21 mouse cellular contexts compared by ENCODE assay signal in the genomic region with DNA sequence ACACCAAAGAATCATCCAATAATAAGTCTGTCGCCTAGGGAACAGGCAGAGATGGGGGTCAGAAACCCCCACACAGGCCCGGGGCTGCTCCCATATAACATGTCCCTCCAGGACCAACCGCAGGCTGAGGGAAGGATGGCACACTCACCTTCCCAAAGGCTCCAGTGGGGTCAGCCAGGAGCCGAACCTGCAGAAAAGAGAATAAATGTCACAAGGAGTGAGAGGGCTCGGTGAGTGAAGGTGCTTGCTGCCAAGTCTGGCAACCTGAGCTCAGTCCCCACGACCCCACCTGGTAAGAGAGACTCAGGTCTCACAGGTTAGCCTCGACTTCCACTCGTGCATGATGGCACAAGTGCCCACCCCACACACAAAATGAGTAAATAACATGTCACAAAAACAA. TPM values are rescaled to one million over a fixed set of nuclear protein-coding genes. Genes with fewer than 3 reads are reported as not detected.
DNase-seq lines count a peak whose midpoint lies in the region; ATAC-seq and TF ChIP-seq lines count a peak whose summit lies in the region.
"Had no signal": no experiment of that assay in that cellular context is flagged by ENCODE, and none has a peak within 500 bp of the region (broad histone marks: within the 10 kb centered on the region; RNA-seq: fewer than 3 reads in every experiment).

No protein-coding gene starts in this region.

- 93% methylated on average over 8 of the region's 8 CpGs for WGBS in embryonic facial prominence, embryonic 13.5 days
- 93% methylated on average over 8 of the region's 8 CpGs for WGBS in embryonic facial prominence, embryonic 10.5 days
- 87% methylated on average over 8 of the region's 8 CpGs for WGBS in kidney, embryonic 15.5 days
- 89% methylated on average over 8 of the region's 8 CpGs for WGBS in lung, postnatal 0 days
- WGBS in neural tube, embryonic 15.5 days: 92% methylated on average over 8 of the region's 8 CpGs

- H3K4me3 ChIP-seq in embryonic facial prominence, embryonic 13.5 days: no peak overlapping the region
- no peak overlapping the region for H3K4me3 ChIP-seq in embryonic facial prominence, embryonic 10.5 days
- no peak overlapping the region for H3K4me3 ChIP-seq in kidney, embryonic 15.5 days (replicated peaks)
- no peak overlapping the region for H3K4me3 ChIP-seq in lung, postnatal 0 days (ENCODE audit: low read depth, low read length)
- H3K4me3 ChIP-seq in neural tube, embryonic 15.5 days (replicated peaks): no peak overlapping the region
- H3K4me3 ChIP-seq: heart, embryonic 15.5 days had no signal

- H3K9ac ChIP-seq in embryonic facial prominence, embryonic 13.5 days: peak overlapping the region; percentile 78; the same call in 1 of the 2 replicates
- H3K9ac ChIP-seq in kidney, embryonic 15.5 days: no peak overlapping the region
- H3K9ac ChIP-seq in lung, postnatal 0 days (replicated peaks; ENCODE audit: low read depth): no peak overlapping the region; the same call in 1 of the 2 replicates
- H3K9ac ChIP-seq in neural tube, embryonic 15.5 days (replicated peaks): no peak overlapping the region
- H3K9ac ChIP-seq: heart, embryonic 15.5 days had no signal

- TF ChIP-seq EP300 in lung, postnatal 0 days (IDR thresholded peaks at IDR 0.05): no peak

- H3K27me3 ChIP-seq in embryonic facial prominence, embryonic 13.5 days: no peaks in the 10 kb centered on the region
- H3K27me3 ChIP-seq in embryonic facial prominence, embryonic 10.5 days (replicated peaks; ENCODE audit: low read depth, poor library complexity, severe bottlenecking): no peaks in the 10 kb centered on the region
- H3K27me3 ChIP-seq in kidney, embryonic 15.5 days: no peaks in the 10 kb centered on the region
- no peaks in the 10 kb centered on the region for H3K27me3 ChIP-seq in lung, postnatal 0 days (replicated peaks; ENCODE audit: insufficient read depth, low read length)
- no peaks in the 10 kb centered on the region for H3K27me3 ChIP-seq in neural tube, embryonic 15.5 days (replicated peaks)
- H3K27me3 ChIP-seq: CH12.LX; heart, embryonic 15.5 days had no signal

- H3K4me1 ChIP-seq in embryonic facial prominence, embryonic 13.5 days: peaks cover 28% of the 10 kb centered on the region
- H3K4me1 ChIP-seq in embryonic facial prominence, embryonic 10.5 days: peaks cover 36% of the 10 kb centered on the region
- peaks cover 34% of the 10 kb centered on the region for H3K4me1 ChIP-seq in kidney, embryonic 15.5 days
- H3K4me1 ChIP-seq in lung, postnatal 0 days (ENCODE audit: insufficient read depth, low read depth, low read length): no peaks in the 10 kb centered on the region; the same call in 1 of the 2 replicates
- peaks cover 38% of the 10 kb centered on the region for H3K4me1 ChIP-seq in neural tube, embryonic 15.5 days

- H3K9me3 ChIP-seq in embryonic facial prominence, embryonic 13.5 days: no peaks in the 10 kb centered on the region
- no peaks in the 10 kb centered on the region for H3K9me3 ChIP-seq in embryonic facial prominence, embryonic 10.5 days
- no peaks in the 10 kb centered on the region for H3K9me3 ChIP-seq in kidney, embryonic 15.5 days (replicated peaks)
- no peaks in the 10 kb centered on the region for H3K9me3 ChIP-seq in lung, postnatal 0 days (ENCODE audit: low read length)
- H3K9me3 ChIP-seq in neural tube, embryonic 15.5 days (replicated peaks): no peaks in the 10 kb centered on the region
- H3K9me3 ChIP-seq: heart, embryonic 15.5 days had no signal

- no peak for DNase-seq in embryonic facial prominence, embryonic 10.5 days (ENCODE audit: low spot score)
- no peak for DNase-seq in kidney, adult 18-20 months
- no peak for DNase-seq in lung, postnatal 0 days (ENCODE audit: low spot score)
- no peak for DNase-seq in lung, adult 18-20 months
- no peak for DNase-seq in spleen, postnatal 14 days (ENCODE audit: low spot score in 2 of 2)
- DNase-seq: adrenal gland, postnatal 14 days; cerebellum, postnatal 36 days; heart, adult 18-20 months; kidney, adult 8-10 months; left cerebral cortex, postnatal 4 days; lung, postnatal 14 days; right cerebral cortex, adult 18-20 months; thymus, postnatal 36 days had no signal

- no peak overlapping the region for H3K27ac ChIP-seq in embryonic facial prominence, embryonic 13.5 days
- no peak overlapping the region for H3K27ac ChIP-seq in embryonic facial prominence, embryonic 10.5 days (replicated peaks)
- H3K27ac ChIP-seq in kidney, embryonic 15.5 days: no peak overlapping the region
- H3K27ac ChIP-seq in lung, postnatal 0 days (ENCODE audit: low read length): no peak overlapping the region
- no peak overlapping the region for H3K27ac ChIP-seq in neural tube, embryonic 15.5 days (replicated peaks)
- H3K27ac ChIP-seq: heart, embryonic 15.5 days had no signal

- no peak overlapping the region for H3K4me2 ChIP-seq in embryonic facial prominence, embryonic 13.5 days
- peak overlapping the region; percentile 90; the same call in 1 of the 2 replicates for H3K4me2 ChIP-seq in kidney, embryonic 15.5 days
- H3K4me2 ChIP-seq in lung, postnatal 0 days (replicated peaks; ENCODE audit: low read depth, low read length): peak overlapping the region; percentile 77; the same call in 1 of the 2 replicates
- H3K4me2 ChIP-seq in neural tube, embryonic 15.5 days: peak overlapping the region; percentile 73; the same call in 1 of the 2 replicates

- ATAC-seq in embryonic facial prominence, embryonic 13.5 days (ENCODE audit: insufficient number of reproducible peaks, insufficient read depth, low FRiP score, low TSS enrichment, low read depth): no peak
- ATAC-seq in kidney, embryonic 15.5 days (replicated peaks; ENCODE audit: low FRiP score): no peak
- ATAC-seq in lung, postnatal 0 days: no peak
- no peak for ATAC-seq in neural tube, embryonic 15.5 days (ENCODE audit: low FRiP score)
- ATAC-seq: forebrain, embryonic 14.5 days; hindbrain, embryonic 16.5 days had no signal

- TF ChIP-seq CTCF in lung, postnatal 0 days (IDR thresholded peaks at IDR 0.05): no peak

- peaks cover 48% of the 10 kb centered on the region for H3K36me3 ChIP-seq in embryonic facial prominence, embryonic 13.5 days
- peaks cover 50% of the 10 kb centered on the region for H3K36me3 ChIP-seq in embryonic facial prominence, embryonic 10.5 days (replicated peaks)
- H3K36me3 ChIP-seq in kidney, embryonic 15.5 days: peaks cover 46% of the 10 kb centered on the region
- H3K36me3 ChIP-seq in lung, postnatal 0 days (ENCODE audit: insufficient read depth, low read length): peaks cover 13% of the 10 kb centered on the region; the same call in 1 of the 2 replicates
- peaks cover 43% of the 10 kb centered on the region for H3K36me3 ChIP-seq in neural tube, embryonic 15.5 days

RNA-seq across cellular contexts. Expression of a gene that starts 2.4 kb away (rescaled TPM):
- 176 and 194 TPM in 2 replicates for polyA plus RNA-seq in embryonic facial prominence, embryonic 13.5 days (2015; fragmentation: Nextera tagmentation; extraction: Ambion mirVana)
- polyA plus RNA-seq in embryonic facial prominence, embryonic 10.5 days (2016; fragmentation: Nextera tagmentation; extraction: Ambion mirVana): 150 and 168 TPM in 2 replicates
- 148 and 167 TPM in 2 replicates for polyA plus RNA-seq in kidney, embryonic 15.5 days (2015; fragmentation: Nextera tagmentation; extraction: Ambion mirVana)
- polyA plus RNA-seq in lung, postnatal 0 days (2015; fragmentation: Nextera tagmentation; extraction: Ambion mirVana): 89.0 and 93.3 TPM in 2 replicates
- polyA plus RNA-seq in neural tube, embryonic 15.5 days (2015; fragmentation: Nextera tagmentation; extraction: Ambion mirVana): 103 and 113 TPM in 2 replicates

RNA-seq across cellular contexts. Expression of a gene that starts 2.8 kb away (rescaled TPM):
- 239 and 251 TPM in 2 replicates for polyA plus RNA-seq in embryonic facial prominence, embryonic 13.5 days (2015; fragmentation: Nextera tagmentation; extraction: Ambion mirVana)
- 137 and 140 TPM in 2 replicates for polyA plus RNA-seq in embryonic facial prominence, embryonic 10.5 days (2016; fragmentation: Nextera tagmentation; extraction: Ambion mirVana)
- polyA plus RNA-seq in kidney, embryonic 15.5 days (2015; fragmentation: Nextera tagmentation; extraction: Ambion mirVana): 268 and 275 TPM in 2 replicates
- 437 and 450 TPM in 2 replicates for polyA plus RNA-seq in lung, postnatal 0 days (2015; fragmentation: Nextera tagmentation; extraction: Ambion mirVana)
- polyA plus RNA-seq in neural tube, embryonic 15.5 days (2015; fragmentation: Nextera tagmentation; extraction: Ambion mirVana): 392 and 417 TPM in 2 replicates

RNA-seq across cellular contexts. Expression of a gene that starts 14.5 kb away (rescaled TPM):
- polyA plus RNA-seq in embryonic facial prominence, embryonic 13.5 days (2015; fragmentation: Nextera tagmentation; extraction: Ambion mirVana): 9.5 and 10.9 TPM in 2 replicates
- 7.9 and 8.9 TPM in 2 replicates for polyA plus RNA-seq in embryonic facial prominence, embryonic 10.5 days (2016; fragmentation: Nextera tagmentation; extraction: Ambion mirVana)
- polyA plus RNA-seq in kidney, embryonic 15.5 days (2015; fragmentation: Nextera tagmentation; extraction: Ambion mirVana): 14.8 and 15.3 TPM in 2 replicates
- 9.8 and 12.8 TPM in 2 replicates for polyA plus RNA-seq in lung, postnatal 0 days (2015; fragmentation: Nextera tagmentation; extraction: Ambion mirVana)
- polyA plus RNA-seq in neural tube, embryonic 15.5 days (2015; fragmentation: Nextera tagmentation; extraction: Ambion mirVana): 16.9 and 17.1 TPM in 2 replicates

RNA-seq across cellular contexts. Expression of a gene that starts 18.1 kb away (rescaled TPM):
- 2.3 and 3.4 TPM in 2 replicates for polyA plus RNA-seq in embryonic facial prominence, embryonic 13.5 days (2015; fragmentation: Nextera tagmentation; extraction: Ambion mirVana)
- 0.68 and 0.74 TPM in 2 replicates for polyA plus RNA-seq in embryonic facial prominence, embryonic 10.5 days (2016; fragmentation: Nextera tagmentation; extraction: Ambion mirVana)
- 2.0 and 3.1 TPM in 2 replicates for polyA plus RNA-seq in kidney, embryonic 15.5 days (2015; fragmentation: Nextera tagmentation; extraction: Ambion mirVana)
- polyA plus RNA-seq in lung, postnatal 0 days (2015; fragmentation: Nextera tagmentation; extraction: Ambion mirVana): 1.7 and 2.4 TPM in 2 replicates
- 6.8 TPM in 2 replicates for polyA plus RNA-seq in neural tube, embryonic 15.5 days (2015; fragmentation: Nextera tagmentation; extraction: Ambion mirVana)
- polyA plus RNA-seq: liver, adult 2 months had no signal

RNA-seq across cellular contexts. Expression of a gene that starts 27.2 kb away (rescaled TPM):
- polyA plus RNA-seq in embryonic facial prominence, embryonic 13.5 days (2015; fragmentation: Nextera tagmentation; extraction: Ambion mirVana): 1.2 and 1.3 TPM in 2 replicates
- polyA plus RNA-seq in embryonic facial prominence, embryonic 10.5 days (2016; fragmentation: Nextera tagmentation; extraction: Ambion mirVana): 0.23 TPM in 1 of 2 replicates, not detected in the other
- 0.14 and 0.45 TPM in 2 replicates for polyA plus RNA-seq in kidney, embryonic 15.5 days (2015; fragmentation: Nextera tagmentation; extraction: Ambion mirVana)
- polyA plus RNA-seq in lung, postnatal 0 days (2015; fragmentation: Nextera tagmentation; extraction: Ambion mirVana): 0.12 and 0.30 TPM in 2 replicates
- polyA plus RNA-seq in neural tube, embryonic 15.5 days (2015; fragmentation: Nextera tagmentation; extraction: Ambion mirVana): 11.8 and 13.8 TPM in 2 replicates
